In the genomic region with DNA sequence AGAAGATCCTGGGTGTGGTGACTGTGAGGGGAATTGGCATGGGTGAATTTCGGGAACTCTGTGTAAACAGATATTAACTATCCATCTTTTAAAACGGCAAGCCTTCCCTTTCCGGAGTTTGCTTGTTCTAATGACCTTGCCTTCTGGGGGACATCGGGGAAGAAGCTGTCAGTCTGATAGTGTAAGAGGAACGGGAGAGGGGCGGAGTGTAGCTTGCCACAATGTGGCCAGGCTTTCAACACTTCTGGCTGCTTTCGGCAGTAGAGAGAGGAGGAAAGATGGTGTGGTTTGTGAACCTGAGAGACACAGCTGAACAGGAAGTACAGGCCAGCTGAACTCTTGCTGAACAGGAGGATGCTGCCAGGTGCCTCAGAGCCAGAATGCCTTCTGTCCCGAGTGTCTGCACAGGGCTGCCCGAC, we compare ENCODE assay signal across 12 mouse cellular contexts. TPM values are rescaled to one million over a fixed set of nuclear protein-coding genes. Genes with fewer than 3 reads are reported as not detected.
DNase-seq lines count a peak whose midpoint lies in the region; ATAC-seq and TF ChIP-seq lines count a peak whose summit lies in the region.
"Had no signal": no experiment of that assay in that cellular context is flagged by ENCODE, and none has a peak within 500 bp of the region (broad histone marks: within the 10 kb centered on the region; RNA-seq: fewer than 3 reads in every experiment).

No protein-coding gene starts in this region.

- no peak overlapping the region for H3K9ac ChIP-seq in heart, embryonic 15.5 days
- no peak overlapping the region for H3K9ac ChIP-seq in midbrain, embryonic 14.5 days (replicated peaks; ENCODE audit: low read length)
- H3K9ac ChIP-seq: limb, embryonic 15.5 days had no signal

- no peak for TF ChIP-seq CTCF in lung, adult 2 months (IDR thresholded peaks at IDR 0.05; ENCODE audit: insufficient read depth, low read length)

- WGBS in lung, adult 2 months: 8% methylated on average over 9 of the region's 9 CpGs
- 15% methylated on average over 9 of the region's 9 CpGs for WGBS in heart, embryonic 15.5 days
- 68% methylated on average over 9 of the region's 9 CpGs for WGBS in midbrain, embryonic 14.5 days

- no peaks in the 10 kb centered on the region for H3K9me3 ChIP-seq in heart, embryonic 15.5 days (replicated peaks)
- H3K9me3 ChIP-seq in midbrain, embryonic 14.5 days (ENCODE audit: control insufficient read depth, low read length): no peaks in the 10 kb centered on the region
- H3K9me3 ChIP-seq: embryonic facial prominence, embryonic 10.5 days; limb, embryonic 15.5 days had no signal

- intact Hi-C loops in left cerebral cortex, postnatal 25 days (cut with DNase I): no loop called here

- H3K27ac ChIP-seq in heart, embryonic 15.5 days: no peak overlapping the region
- no peak overlapping the region for H3K27ac ChIP-seq in midbrain, embryonic 14.5 days (replicated peaks; ENCODE audit: low read depth, low read length)
- H3K27ac ChIP-seq: embryonic facial prominence, embryonic 10.5 days; hindbrain, postnatal 0 days; limb, embryonic 15.5 days had no signal

- H3K4me1 ChIP-seq in lung, adult 2 months (ENCODE audit: control insufficient read depth, insufficient read depth, low read length): peaks cover 10% of the 10 kb centered on the region
- H3K4me1 ChIP-seq in heart, embryonic 15.5 days (replicated peaks): peaks cover 19% of the 10 kb centered on the region
- no peaks in the 10 kb centered on the region for H3K4me1 ChIP-seq in midbrain, embryonic 14.5 days (ENCODE audit: control insufficient read depth, insufficient read depth, low read length)

- no peak; the same call in 1 of the 2 replicates for ATAC-seq in heart, embryonic 15.5 days (replicated peaks; ENCODE audit: insufficient number of reproducible peaks, insufficient read depth, low FRiP score, low read depth)
- peak; percentile 87 for ATAC-seq in megakaryocyte progenitor cell, adult 5-6 weeks (replicated peaks; ENCODE audit: poor library complexity)
- no peak for ATAC-seq in cerebellum, adult (ENCODE audit: insufficient number of reproducible peaks, low FRiP score, low TSS enrichment)
- no peak for ATAC-seq in midbrain, embryonic 14.5 days (ENCODE audit: low FRiP score, low TSS enrichment)
- ATAC-seq: hindbrain, postnatal 0 days had no signal

- TF ChIP-seq POLR2A in lung, adult 2 months (IDR thresholded peaks at IDR 0.05; ENCODE audit: borderline replicate concordance, extremely low read depth, low read depth, low read length): no peak

- peak overlapping the region; percentile 24 for H3K4me2 ChIP-seq in heart, embryonic 15.5 days
- H3K4me2 ChIP-seq in midbrain, embryonic 14.5 days (ENCODE audit: low read length): no peak overlapping the region
- H3K4me2 ChIP-seq: limb, embryonic 15.5 days had no signal

- no peak overlapping the region for H3K4me3 ChIP-seq in lung, adult 2 months (replicated peaks; ENCODE audit: extremely low read depth, low read depth, low read length)
- no peak overlapping the region for H3K4me3 ChIP-seq in heart, embryonic 15.5 days
- H3K4me3 ChIP-seq in midbrain, embryonic 14.5 days (replicated peaks; ENCODE audit: low read depth, low read length): no peak overlapping the region
- H3K4me3 ChIP-seq: embryonic facial prominence, embryonic 10.5 days; limb, embryonic 15.5 days had no signal

- no peaks in the 10 kb centered on the region for H3K36me3 ChIP-seq in heart, embryonic 15.5 days
- no peaks in the 10 kb centered on the region for H3K36me3 ChIP-seq in midbrain, embryonic 14.5 days (ENCODE audit: control insufficient read depth, insufficient read depth, low read length)
- H3K36me3 ChIP-seq: embryonic facial prominence, embryonic 10.5 days; limb, embryonic 15.5 days had no signal

- no peaks in the 10 kb centered on the region for H3K27me3 ChIP-seq in heart, embryonic 15.5 days
- H3K27me3 ChIP-seq in midbrain, embryonic 14.5 days (ENCODE audit: control insufficient read depth, insufficient read depth, low read length): no peaks in the 10 kb centered on the region
- H3K27me3 ChIP-seq: limb, embryonic 15.5 days had no signal

- DNase-seq in lung, adult 18-20 months: peak; percentile 48 to 52
- DNase-seq in lung, adult 2 months: no peak
- peak; percentile 73 to 84 for DNase-seq in thymus, postnatal 36 days
- no peak for DNase-seq in left cerebral cortex, postnatal 25 days (ENCODE audit: low spot score in 2 of 2)
- no peak for DNase-seq in midbrain, embryonic 14.5 days
- DNase-seq: right cerebral cortex, adult 18-20 months had no signal

RNA-seq across cellular contexts. Expression of a gene that starts 10.1 kb away (rescaled TPM):
- 0.33 and 1.2 TPM in 2 replicates for polyA plus RNA-seq in lung, adult 2 months (2012; rRNA removed)
- polyA plus RNA-seq in heart, embryonic 15.5 days (2015; fragmentation: Nextera tagmentation; extraction: Ambion mirVana): 0.20 and 0.32 TPM in 2 replicates
- total RNA-seq in megakaryocyte progenitor cell, adult 5-6 weeks (2015): 0.29 TPM in 1 of 2 replicates, not detected in the other
- not detected in 2 replicates for total RNA-seq in megakaryocyte progenitor cell, adult 5-6 weeks (2017)
- total RNA-seq in left cerebral cortex, postnatal 25 days (2021): 1 to 10 TPM in 1 of 2 experiments, under 1 TPM in 1; 0.44 to 1.3 TPM
- 7.6 and 9.8 TPM in 2 replicates for polyA plus RNA-seq in midbrain, embryonic 14.5 days (2014; fragmentation: Nextera tagmentation; extraction: Ambion mirVana)

RNA-seq across cellular contexts. Expression of a gene that starts 42.8 kb away (rescaled TPM):
- 87.9 and 105 TPM in 2 replicates for polyA plus RNA-seq in lung, adult 2 months (2012; rRNA removed)
- polyA plus RNA-seq in heart, embryonic 15.5 days (2015; fragmentation: Nextera tagmentation; extraction: Ambion mirVana): 3.9 and 5.5 TPM in 2 replicates
- total RNA-seq in megakaryocyte progenitor cell, adult 5-6 weeks (2015): 43.4 and 55.3 TPM in 2 replicates
- 119 and 123 TPM in 2 replicates for total RNA-seq in megakaryocyte progenitor cell, adult 5-6 weeks (2017)
- 10 to 100 TPM; 26.6 to 32.3 TPM for total RNA-seq in left cerebral cortex, postnatal 25 days (2021)
- 1.1 and 2.7 TPM in 2 replicates for polyA plus RNA-seq in midbrain, embryonic 14.5 days (2014; fragmentation: Nextera tagmentation; extraction: Ambion mirVana)

Comparison
In these comparisons a context has a peak if more than half of its experiments do, and no peak if none do; other contexts are left out.
1. DNase-seq: peak in lung, adult 18-20 months (2 of 2) and thymus, postnatal 36 days (2 of 2); none in lung, adult 2 months (single experiment), left cerebral cortex, postnatal 25 days (0 of 2) and midbrain, embryonic 14.5 days (single experiment).
2. RNA of a gene that starts 42.8 kb away (polyA plus RNA-seq): 87.9 to 105 TPM in lung, adult 2 months; 3.9 to 5.5 TPM in heart, embryonic 15.5 days and 1.1 to 2.7 TPM in midbrain, embryonic 14.5 days; every median in the first group is over 10 times any median in the second.